Mouse (Mus musculus): ENCODE data around the gene Tsc2. TPM values are rescaled to one million over a fixed set of nuclear protein-coding genes. Genes with fewer than 3 reads are reported as not detected.

Tsc2 gene
- polyA plus RNA-seq, 1 experiment from 2014 or later: 56.9 TPM

GRCm38 (mm10) chr17:24633831-24634230 lies 1.4 kb upstream of the Tsc2 start:
- Histone ChIP-seq H3K27me3 (ENCODE audit: insufficient read depth, poor library complexity, severe bottlenecking) (peaks cover 42% of the 10 kb centered on the region), H3K4me3 (no peak overlapping the region), H3K36me3 (peaks cover 29% of the 10 kb centered on the region), H3K4me1 (peaks cover 45% of the 10 kb centered on the region), H3K27ac (0 out of 2 replicates have a peak overlapping the region, but pooled peaks have one; percentile 90), H3K9me3 (no peaks in the 10 kb centered on the region)
- WGBS: 95% methylated on average over 11 of the region's 11 CpGs
- DNase-seq (ENCODE audit: low spot score): no peak

DNA sequence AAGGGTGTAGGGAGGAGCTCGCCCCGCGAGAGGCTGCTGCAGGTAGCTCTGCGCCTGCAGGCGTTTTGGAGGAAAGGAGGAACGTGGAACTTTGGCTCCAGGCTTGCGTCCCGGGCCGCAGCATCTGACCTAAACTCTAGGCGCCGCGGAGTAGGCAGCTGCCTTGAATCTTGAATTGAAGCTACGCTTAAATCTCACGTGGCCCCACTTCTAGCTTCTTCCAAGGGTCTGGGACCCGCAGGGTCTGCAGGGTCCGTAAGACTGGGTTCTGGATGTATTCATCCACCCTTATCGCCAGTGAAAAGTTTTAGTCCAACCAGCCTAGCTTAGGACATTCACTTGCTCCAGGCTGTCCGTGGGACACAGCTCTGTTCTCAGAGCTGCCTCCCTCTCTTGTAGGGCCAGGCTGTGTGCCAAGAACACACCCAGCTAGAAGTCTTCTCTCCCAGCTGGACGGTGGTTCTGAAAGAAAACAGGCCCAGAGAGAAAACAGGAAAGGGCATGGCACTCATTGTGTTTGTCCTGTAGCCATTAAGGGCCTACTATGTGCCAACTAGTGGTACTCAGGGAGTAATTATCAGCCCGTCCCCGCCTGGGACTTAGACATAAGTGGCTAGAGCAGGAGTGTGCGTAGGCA lies 501 bp upstream of the Tsc2 start:
- Histone ChIP-seq H3K9me3 (no peaks in the 10 kb centered on the region), H3K4me3 (peak overlapping the region; percentile 75), H3K27me3 (ENCODE audit: insufficient read depth, poor library complexity, severe bottlenecking) (peaks cover 33% of the 10 kb centered on the region), H3K4me1 (peaks cover 42% of the 10 kb centered on the region), H3K27ac (peak overlapping the region; percentile 90), H3K36me3 (peaks cover 31% of the 10 kb centered on the region)
- no peak for DNase-seq (ENCODE audit: low spot score)
- 9% methylated on average over 22 of the region's 22 CpGs for WGBS

- DNase-seq (ENCODE audit: low spot score): no peak
- no peaks in the 10 kb centered on the region for H3K9me3 ChIP-seq
- peaks cover 16% of the 10 kb centered on the region for H3K27me3 ChIP-seq (ENCODE audit: insufficient read depth, poor library complexity, severe bottlenecking)
- WGBS: 89% methylated on average over 14 of the region's 14 CpGs
- no peak overlapping the region for H3K4me3 ChIP-seq
- H3K4me1 ChIP-seq: peaks cover 25% of the 10 kb centered on the region
- no peak overlapping the region for H3K27ac ChIP-seq
- peaks cover 59% of the 10 kb centered on the region for H3K36me3 ChIP-seq
These were observed 2.4 kb downstream of the Tsc2 start for GRCm38 (mm10) chr17:24630072-24630471.

GRCm38 (mm10) chr17:24628646-24629045 lies 3.8 kb downstream of the Tsc2 start:
- peaks cover 73% of the 10 kb centered on the region for H3K36me3 ChIP-seq
- no peak overlapping the region for H3K27ac ChIP-seq
- no peaks in the 10 kb centered on the region for H3K9me3 ChIP-seq
- 24% methylated on average over 5 of the region's 5 CpGs for WGBS
- H3K4me1 ChIP-seq: peaks cover 16% of the 10 kb centered on the region
- H3K27me3 ChIP-seq (ENCODE audit: insufficient read depth, poor library complexity, severe bottlenecking): peaks cover 1% of the 10 kb centered on the region; the same call in 1 of the 2 replicates
- DNase-seq (ENCODE audit: low spot score): peak; percentile 89
- no peak overlapping the region for H3K4me3 ChIP-seq

GRCm38 (mm10) chr17:24625472-24625871 lies 7.0 kb downstream of the Tsc2 start:
- 90% methylated on average over 8 of the region's 8 CpGs for WGBS
- Histone ChIP-seq H3K27ac (no peak overlapping the region), H3K4me1 (no peaks in the 10 kb centered on the region), H3K36me3 (peaks cover 98% of the 10 kb centered on the region), H3K9me3 (no peaks in the 10 kb centered on the region), H3K4me3 (no peak overlapping the region), H3K27me3 (ENCODE audit: insufficient read depth, poor library complexity, severe bottlenecking) (no peaks in the 10 kb centered on the region; the same call in 1 of the 2 replicates)
- no peak for DNase-seq (ENCODE audit: low spot score)

DNA sequence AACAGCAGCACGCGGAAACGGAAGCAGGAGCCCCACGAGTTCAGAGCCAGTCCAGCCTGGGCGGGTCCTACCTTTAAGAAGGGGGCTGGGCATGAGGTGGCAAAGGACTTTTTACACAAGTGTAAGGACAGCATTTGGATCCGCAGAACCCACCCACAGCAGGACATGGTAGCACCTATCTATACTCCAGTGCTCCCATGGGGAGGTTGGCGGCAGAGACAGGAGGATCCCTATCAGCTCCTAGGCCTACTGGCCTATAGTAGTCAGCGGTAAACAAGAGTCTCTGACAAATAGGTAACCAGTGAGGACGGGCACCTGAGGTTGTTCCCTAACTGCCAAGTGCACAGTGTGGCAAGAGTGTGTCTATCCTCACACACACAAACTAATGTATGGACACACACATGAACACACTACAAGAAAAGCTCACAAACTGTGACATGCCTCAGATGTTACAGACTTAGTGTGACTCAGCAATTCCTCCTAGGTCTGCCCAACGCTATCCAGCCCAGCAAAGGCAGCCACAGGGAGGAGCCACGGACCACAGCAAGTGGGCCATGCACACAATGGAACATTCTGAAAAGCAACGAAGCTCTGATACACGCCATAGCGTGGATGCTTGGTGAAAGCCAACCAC lies 14.8 kb downstream of the Tsc2 start:
- Histone ChIP-seq H3K4me1 (peaks cover 3% of the 10 kb centered on the region; the same call in 1 of the 2 replicates), H3K36me3 (peaks cover 93% of the 10 kb centered on the region), H3K27me3 (ENCODE audit: insufficient read depth, poor library complexity, severe bottlenecking) (no peaks in the 10 kb centered on the region; the same call in 1 of the 2 replicates), H3K4me3 (no peak overlapping the region), H3K27ac (peak overlapping the region; percentile 16; the same call in 1 of the 2 replicates), H3K9me3 (no peaks in the 10 kb centered on the region)
- WGBS: 83% methylated on average over 14 of the region's 14 CpGs
- DNase-seq (ENCODE audit: low spot score): peak; percentile 85

DNA sequence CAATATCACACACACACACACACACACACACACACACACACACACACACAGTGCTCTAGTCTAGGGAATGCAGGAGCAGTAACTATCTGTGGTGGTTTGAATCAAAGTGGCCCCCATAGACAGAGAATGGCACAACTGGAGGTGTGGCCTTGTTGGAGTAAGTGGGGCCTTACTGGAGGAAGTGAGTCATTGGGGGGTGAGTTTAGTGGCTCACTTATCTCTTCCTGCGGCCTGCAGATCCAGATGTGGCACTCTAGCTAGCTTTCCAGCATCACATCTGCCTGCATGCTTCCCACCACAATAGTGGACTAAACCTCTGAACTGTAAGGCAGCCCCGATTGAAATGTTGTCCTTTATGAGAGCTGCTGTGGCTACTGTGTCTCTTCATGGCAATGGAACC lies 21.7 kb downstream of the Tsc2 start:
- Histone ChIP-seq H3K9me3 (no peaks in the 10 kb centered on the region), H3K27ac (0 out of 2 replicates have a peak overlapping the region, but pooled peaks have one; percentile 56), H3K36me3 (peaks cover 80% of the 10 kb centered on the region), H3K4me1 (peaks cover 6% of the 10 kb centered on the region; the same call in 1 of the 2 replicates), H3K27me3 (ENCODE audit: insufficient read depth, poor library complexity, severe bottlenecking) (no peaks in the 10 kb centered on the region; the same call in 1 of the 2 replicates), H3K4me3 (no peak overlapping the region)
- no peak for DNase-seq (ENCODE audit: low spot score)
- 46% methylated on average over 2 of the region's 2 CpGs for WGBS

GRCm38 (mm10) chr17:24608874-24609273 lies 23.6 kb downstream of the Tsc2 start:
- no peak overlapping the region for H3K4me3 ChIP-seq
- no peaks in the 10 kb centered on the region; the same call in 1 of the 2 replicates for H3K27me3 ChIP-seq (ENCODE audit: insufficient read depth, poor library complexity, severe bottlenecking)
- H3K4me1 ChIP-seq: peaks cover 6% of the 10 kb centered on the region; the same call in 1 of the 2 replicates
- 76% methylated on average over 8 of the region's 8 CpGs for WGBS
- no peak for DNase-seq (ENCODE audit: low spot score)
- H3K27ac ChIP-seq: no peak overlapping the region
- H3K9me3 ChIP-seq: no peaks in the 10 kb centered on the region
- peaks cover 80% of the 10 kb centered on the region for H3K36me3 ChIP-seq

DNA sequence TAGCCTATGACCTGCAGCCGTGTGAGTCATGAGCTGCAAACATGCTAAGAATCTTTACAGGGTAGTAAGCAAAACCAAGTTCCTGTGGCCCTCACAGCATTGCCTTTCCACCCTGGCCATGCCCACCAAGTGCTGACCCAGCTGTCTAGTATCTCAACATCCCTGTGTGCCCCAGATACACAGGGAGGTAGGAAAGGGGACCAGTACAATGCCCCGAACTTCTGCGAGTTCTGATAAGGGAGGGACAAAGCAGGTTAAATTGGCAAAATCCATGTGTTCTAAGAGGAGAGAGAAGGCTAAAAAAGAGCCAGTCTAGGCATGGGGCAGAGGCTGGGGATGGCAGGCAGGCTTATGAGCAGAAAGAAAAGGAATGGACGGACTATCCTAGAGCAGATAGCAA lies 24.1 kb downstream of the Tsc2 start:
- 85% methylated on average over 4 of the region's 4 CpGs for whole genome bisulfite sequencing
- Histone ChIP-seq H3K27ac (no peak overlapping the region), H3K4me1 (peaks cover 6% of the 10 kb centered on the region; the same call in 1 of the 2 replicates), H3K27me3 (ENCODE audit: insufficient read depth, poor library complexity, severe bottlenecking) (no peaks in the 10 kb centered on the region; the same call in 1 of the 2 replicates), H3K4me3 (no peak overlapping the region), H3K9me3 (no peaks in the 10 kb centered on the region), H3K36me3 (peaks cover 79% of the 10 kb centered on the region)
- DNase-seq (ENCODE audit: low spot score): no peak

- peaks cover 97% of the 10 kb centered on the region for H3K36me3 ChIP-seq
- no peak for DNase-seq (ENCODE audit: low spot score)
- no peak overlapping the region for H3K4me3 ChIP-seq
- H3K4me1 ChIP-seq: no peaks in the 10 kb centered on the region
- WGBS: 83% methylated on average over 3 of the region's 3 CpGs
- no peak overlapping the region for H3K27ac ChIP-seq
- no peaks in the 10 kb centered on the region for H3K9me3 ChIP-seq
- H3K27me3 ChIP-seq (ENCODE audit: insufficient read depth, poor library complexity, severe bottlenecking): no peaks in the 10 kb centered on the region; the same call in 1 of the 2 replicates
These were observed 27.9 kb downstream of the Tsc2 start for GRCm38 (mm10) chr17:24604557-24604956.

GRCm38 (mm10) chr17:24603961-24604360 lies 28.5 kb downstream of the Tsc2 start:
- H3K4me1 ChIP-seq: no peaks in the 10 kb centered on the region
- no peak for DNase-seq (ENCODE audit: low spot score)
- WGBS: 86% methylated on average over 8 of the region's 8 CpGs
- no peaks in the 10 kb centered on the region; the same call in 1 of the 2 replicates for H3K27me3 ChIP-seq (ENCODE audit: insufficient read depth, poor library complexity, severe bottlenecking)
- no peak overlapping the region for H3K27ac ChIP-seq
- H3K4me3 ChIP-seq: no peak overlapping the region
- peaks cover 99% of the 10 kb centered on the region for H3K36me3 ChIP-seq
- no peaks in the 10 kb centered on the region for H3K9me3 ChIP-seq

DNA sequence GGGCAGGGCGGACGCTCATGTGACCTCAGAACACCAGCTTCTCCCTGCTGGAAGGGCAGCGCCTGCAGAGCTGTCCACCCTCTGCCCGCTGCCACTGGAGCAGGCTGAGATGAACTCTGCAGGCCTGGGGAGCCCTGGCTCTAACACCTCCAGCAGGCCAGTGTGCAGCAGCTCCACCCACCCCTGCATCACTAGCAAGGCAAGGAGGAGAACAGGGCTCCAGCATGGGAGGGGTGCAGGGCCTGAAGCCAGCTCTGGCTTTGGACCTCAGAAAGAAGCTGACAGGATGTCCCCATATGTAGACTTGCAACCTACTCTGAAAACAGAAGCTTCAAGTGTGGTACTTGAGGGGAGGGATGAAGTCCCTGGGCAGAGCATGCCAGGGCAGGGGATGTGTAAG lies 31.9 kb downstream of the Tsc2 start:
- peaks cover 99% of the 10 kb centered on the region for H3K36me3 ChIP-seq
- WGBS: 84% methylated on average over 4 of the region's 4 CpGs
- H3K4me3 ChIP-seq: no peak overlapping the region

GRCm38 (mm10) chr17:24597989-24598388 lies 34.4 kb downstream of the Tsc2 start:
- H3K36me3 ChIP-seq: peaks cover 99% of the 10 kb centered on the region
- 89% methylated on average over 3 of the region's 3 CpGs for WGBS
- H3K27me3 ChIP-seq (ENCODE audit: insufficient read depth, poor library complexity, severe bottlenecking): no peaks in the 10 kb centered on the region
- H3K4me1 ChIP-seq: 0 out of 2 replicates have a peak, but pooled peaks cover 3% of the 10 kb centered on the region
- no peak for DNase-seq (ENCODE audit: low spot score)
- H3K27ac ChIP-seq: no peak overlapping the region
- no peaks in the 10 kb centered on the region for H3K9me3 ChIP-seq
- no peak overlapping the region for H3K4me3 ChIP-seq

More for the DNA sequence above, 31.9 kb downstream of the Tsc2 start:
- no peak for DNase-seq (ENCODE audit: low spot score)
- Histone ChIP-seq H3K27ac (no peak overlapping the region), H3K9me3 (no peaks in the 10 kb centered on the region), H3K27me3 (ENCODE audit: insufficient read depth, poor library complexity, severe bottlenecking) (no peaks in the 10 kb centered on the region), H3K4me1 (no peaks in the 10 kb centered on the region)

All from heart, embryonic 10.5 days (tissue).